Mouse (Mus musculus) CH12.LX (cell line): ENCODE results near the gene Ass1. TPM values are rescaled to one million over a fixed set of nuclear protein-coding genes. Genes with fewer than 3 reads are reported as not detected.
A peak's percentile ranks its signal among the peaks of the same experiment; 100 is the strongest.

Experiments
- DNase-seq: peaks from one replicate; pipeline ENCODE4 v3.0.0-alpha.2; 2013; ENCODE audit errors: extremely low read depth
- H3K27ac ChIP-seq: 2 replicates; pipeline ENCODE4 v1.5.1; 2012; ENCODE audit warnings: low read depth, mild to moderate bottlenecking, control low read depth, moderate library complexity; ENCODE audit not compliant: insufficient read depth
- H3K27me3 ChIP-seq: replicated peaks from 2 replicates; pipeline ENCODE3; 2012; ENCODE audit warnings: inconsistent platforms
- H3K36me3 ChIP-seq, 2 experiments: replicated peaks in 1 of 2; 2 replicates each; pipeline versions ENCODE3 to v1.6.1; 2012; ENCODE audit warnings: inconsistent platforms in 1 of 2, low read length in 1 of 2, mild to moderate bottlenecking in 1 of 2, mixed read lengths in 1 of 2, moderate library complexity in 1 of 2; ENCODE audit not compliant: control insufficient read depth in 1 of 2, insufficient read depth in 1 of 2
- H3K4me1 ChIP-seq, 2 experiments: 2 replicates each; pipeline ENCODE4 v1.6.1; 2012; ENCODE audit warnings: inconsistent platforms in 1 of 2, moderate library complexity in 1 of 2; ENCODE audit not compliant: insufficient read depth in 2 of 2, control insufficient read depth in 1 of 2
- H3K4me2 ChIP-seq: 2 replicates; pipeline ENCODE4 v1.6.1; 2012; ENCODE audit warnings: low read depth, mild to moderate bottlenecking, control low read depth; ENCODE audit not compliant: poor library complexity, insufficient read depth, severe bottlenecking
- H3K4me3 ChIP-seq, 3 experiments: fragments of 150-350 bp in 1 of 3; sonication (generic) in 1 of 3; replicated peaks in 1 of 3; 2 replicates each; pipeline versions ENCODE3 to v1.5.1; 2011 to 2012; ENCODE audit warnings: low read depth in 2 of 3, low read length in 2 of 3, mild to moderate bottlenecking in 2 of 3, moderate library complexity in 2 of 3, control low read depth in 1 of 3, improper control_type of control experiment in 1 of 3, inconsistent platforms in 1 of 3, mixed read lengths in 1 of 3; ENCODE audit not compliant: poor library complexity in 1 of 3
- H3K79me2 ChIP-seq: replicated peaks from 2 replicates; pipeline ENCODE4 v1.6.1; 2012; ENCODE audit warnings: mild to moderate bottlenecking, moderate library complexity; ENCODE audit not compliant: control insufficient read depth, poor library complexity, insufficient read depth, severe bottlenecking; ENCODE audit errors: extremely low read depth
- H3K9ac ChIP-seq: 2 replicates; pipeline ENCODE4 v1.6.1; 2012; ENCODE audit warnings: low read depth, mild to moderate bottlenecking, control low read depth, moderate library complexity; ENCODE audit not compliant: insufficient read depth
- H3K9me3 ChIP-seq: replicated peaks from 2 replicates; pipeline ENCODE3; 2012; ENCODE audit warnings: low read length, inconsistent platforms, mixed read lengths
- BHLHE40 ChIP-seq: IDR thresholded peaks from 2 replicates; pipeline ENCODE4 v1.6.1; 2011; ENCODE audit warnings: mild to moderate bottlenecking, low read depth, low read length, improper control_type of control experiment
- EP300 ChIP-seq: IDR thresholded peaks from 2 replicates; pipeline ENCODE4 v1.6.1; 2011; ENCODE audit warnings: low read length, improper control_type of control experiment
- MAFK ChIP-seq: IDR thresholded peaks from 2 replicates; pipeline ENCODE4 v1.6.1; 2011; ENCODE audit warnings: low read length, improper control_type of control experiment; ENCODE audit not compliant: insufficient replicate concordance
- SIN3A ChIP-seq: IDR thresholded peaks from 2 replicates; pipeline ENCODE4 v1.6.1; 2012; ENCODE audit warnings: low read length, improper control_type of control experiment, inconsistent platforms
- TCF12 ChIP-seq: IDR thresholded peaks from 2 replicates; pipeline ENCODE4 v1.6.1; 2014; ENCODE audit warnings: low read depth, mild to moderate bottlenecking, inconsistent platforms, low read length, improper control_type of control experiment
- ZMIZ1 ChIP-seq: IDR thresholded peaks from 2 replicates; pipeline ENCODE4 v1.6.1; 2012; ENCODE audit warnings: low read depth, mild to moderate bottlenecking, inconsistent platforms, low read length, improper control_type of control experiment
- dilution Hi-C: fragments of 300-500 bp; cut with MboI; formaldehyde crosslinking; loops from 2 replicates; pipeline ENCODE4 v1.14.3; 2020; ENCODE audit warnings: low sequenced_read_pairs; ENCODE audit not compliant: extremely low pct_unique_long_range_greater_than_20kb, extremely low pct_ligation_motif_present
- in situ Hi-C: fragments of 300-500 bp; cut with MboI; formaldehyde crosslinking; loops from 3 replicates; pipeline ENCODE4 v1.14.3; 2019; ENCODE audit warnings: low sequenced_read_pairs, low pct_ligation_motif_present, low pct_unique_long_range_greater_than_20kb, mixed read lengths
- polyA plus RNA-seq: library from polyadenylated mRNA; unstranded; fragments of >175 nt; gene quantifications from 2 replicates; pipeline ENCODE4 v1.2.1, GENCODE M21; 2012; ENCODE audit warnings: low read depth; ENCODE audit not compliant: insufficient read length
- total RNA-seq, 2 experiments: library from RNA; depleted of rRNA; stranded (reverse); fragments of 300-350 nt in 1 of 2; fragments of >200 nt in 1 of 2; gene quantifications; 2 replicates each; pipeline ENCODE4 v1.2.3; 2012 to 2014

The Ass1 gene
- total and polyA plus RNA-seq, 3 experiments: 45.1 to 211 (median 87.8) TPM

GRCm38 (mm10) chr2:31468857-31469256 lies 1.1 kb upstream of the Ass1 start:
- in situ Hi-C loops: loop anchor here (25.0 kb wide), 1 partner anchor 407 kb away; no protein-coding TSS in a partner anchor
- Histone ChIP-seq H3K36me3 (peaks cover 0 to 10% of the 10 kb centered on the region in 2 experiments), H3K4me2 (no peak overlapping the region), H3K4me3 (no peak overlapping the region), H3K79me2 (no peaks in the 10 kb centered on the region), H3K9me3 (peaks cover 1% of the 10 kb centered on the region), H3K4me1 (peaks cover 21 to 69% of the 10 kb centered on the region in 2 experiments), H3K9ac (no peak overlapping the region), H3K27me3 (no peaks in the 10 kb centered on the region), H3K27ac (no peak overlapping the region)
- dilution Hi-C loops: no loop called here
- TF ChIP-seq MAFK: peak; percentile 75; the same call in 1 of the 2 replicates
- no peak for TF ChIP-seq SIN3A
- no peak for DNase-seq

- dilution Hi-C loops: no loop called here
- in situ Hi-C loops: loop anchor here (25.0 kb wide), 1 partner anchor 407 kb away; no protein-coding TSS in a partner anchor
- peak overlapping the region in 2 of 3 experiments; percentile 61 to 62 for H3K4me3 ChIP-seq
Measured at GRCm38 (mm10) chr2:31469480-31469879, 527 bp upstream of the Ass1 start.

GRCm38 (mm10) chr2:31470683-31471385 lies 827 bp downstream of the Ass1 start:
- Histone ChIP-seq H3K27ac (no peak overlapping the region), H3K9ac (peak overlapping the region; percentile 42; the same call in 1 of the 2 replicates), H3K36me3 (peaks cover 0 to 27% of the 10 kb centered on the region in 2 experiments), H3K79me2 (no peaks in the 10 kb centered on the region), H3K9me3 (peaks cover 5% of the 10 kb centered on the region), H3K4me3 (peak overlapping the region; percentile 61 to 74 (median 62)), H3K27me3 (no peaks in the 10 kb centered on the region), H3K4me2 (peak overlapping the region; percentile 80), H3K4me1 (peaks cover 14 to 68% of the 10 kb centered on the region in 2 experiments)
- TF ChIP-seq TCF12 (no peak), BHLHE40 (0 out of 2 replicates have a peak, but pooled peaks have one; percentile 7)
- in situ Hi-C loops: loop anchor here (5.0 to 25.0 kb wide), 2 partner anchors 39 to 409 kb away; no protein-coding TSS in a partner anchor
- dilution Hi-C loops: no loop called here
- DNase-seq: no peak

More at GRCm38 (mm10) chr2:31469480-31469879, 527 bp upstream of the Ass1 start:
- Histone ChIP-seq H3K9me3 (peaks cover 5% of the 10 kb centered on the region), H3K27me3 (no peaks in the 10 kb centered on the region), H3K27ac (no peak overlapping the region), H3K36me3 (peaks cover 0 to 16% of the 10 kb centered on the region in 2 experiments), H3K4me1 (peaks cover 17 to 66% of the 10 kb centered on the region in 2 experiments), H3K9ac (no peak overlapping the region), H3K4me2 (peak overlapping the region; percentile 80), H3K79me2 (no peaks in the 10 kb centered on the region)
- DNase-seq: no peak
- TF ChIP-seq ZMIZ1: no peak
- TF ChIP-seq EP300: no peak
